Mouse (Mus musculus) limb, embryonic 13.5 days (tissue): ENCODE measurements around the gene Tubb5. TPM values are rescaled to one million over a fixed set of nuclear protein-coding genes. Genes with fewer than 3 reads are reported as not detected.

Experiments
- ATAC-seq: fragments of 200-750 bp; cut with Nextera tagmentation; 2 replicates; pipeline ENCODE4 v1.8.0; 2017; ENCODE audit warnings: low read depth, moderate number of reproducible peaks, moderate TSS enrichment; ENCODE audit not compliant: low FRiP score
- H3K27ac ChIP-seq: fragments of 300-500 bp; sonication (generic); 2 replicates; pipeline ENCODE4 v1.5.1; 2015; ENCODE audit warnings: inconsistent platforms, mild to moderate bottlenecking, moderate library complexity
- H3K27me3 ChIP-seq: fragments of 300-500 bp; sonication (generic); 2 replicates; pipeline ENCODE4 v1.6.1; 2015; ENCODE audit warnings: mild to moderate bottlenecking, inconsistent platforms
- H3K36me3 ChIP-seq: fragments of 300-500 bp; sonication (generic); 2 replicates; pipeline ENCODE4 v1.6.1; 2015; ENCODE audit warnings: inconsistent platforms, mild to moderate bottlenecking, moderate library complexity
- H3K4me1 ChIP-seq: fragments of 300-500 bp; sonication (generic); 2 replicates; pipeline ENCODE4 v1.6.1; 2015; ENCODE audit warnings: inconsistent platforms
- H3K4me2 ChIP-seq: fragments of 300-500 bp; sonication (generic); replicated peaks from 2 replicates; pipeline ENCODE4 v1.6.1; 2015; ENCODE audit warnings: inconsistent platforms, mild to moderate bottlenecking, moderate library complexity
- H3K4me3 ChIP-seq: fragments of 300-500 bp; sonication (generic); 2 replicates; pipeline ENCODE4 v1.5.1; 2015; ENCODE audit warnings: moderate library complexity, mild to moderate bottlenecking, inconsistent platforms
- H3K9ac ChIP-seq: fragments of 300-500 bp; sonication (generic); 2 replicates; pipeline ENCODE4 v1.6.1; 2015; ENCODE audit warnings: mild to moderate bottlenecking, inconsistent platforms
- H3K9me3 ChIP-seq: fragments of 300-500 bp; sonication (generic); 2 replicates; pipeline ENCODE4 v1.6.1; 2016; ENCODE audit warnings: inconsistent platforms
- WGBS: fragments of 180-500 bp; shearing (Covaris S2); methylation state at CpG from one replicate; pipeline ENCODE4 v1.1.7; 2015; 5-methylcytosine and 5-hydroxymethylcytosine counted together
- polyA plus RNA-seq: library from polyadenylated mRNA; unstranded; fragments of >200 nt; fragmentation: Nextera tagmentation; extraction: Ambion mirVana; gene quantifications from 2 replicates; pipeline ENCODE4 v1.2.1, GENCODE M21; 2015

Gene Tubb5
- polyA plus RNA-seq, 1 experiment from 2014 or later, result 1,168 TPM

- H3K27me3 ChIP-seq, result no peaks in the 10 kb centered on the region
- peak overlapping the region; percentile 99 for H3K4me2 ChIP-seq
- H3K36me3 ChIP-seq, result peaks cover 22% of the 10 kb centered on the region
- H3K9ac ChIP-seq, result peak overlapping the region; percentile 86
- peaks cover 69% of the 10 kb centered on the region for H3K4me1 ChIP-seq
- no peaks in the 10 kb centered on the region for H3K9me3 ChIP-seq
- H3K27ac ChIP-seq, result peak overlapping the region; percentile 6
- ATAC-seq, result no peak
- H3K4me3 ChIP-seq, result peak overlapping the region; percentile 63
- 3% methylated on average over 7 of the region's 7 CpGs for WGBS
These were observed 30.8 kb upstream of the Tubb5 start for GRCm38 (mm10) chr17:35868961-35869345.

GRCm38 (mm10) chr17:35868165-35868820, 30.2 kb upstream of the Tubb5 start:
- 24% methylated on average over 17 of the region's 17 CpGs for WGBS
- no peak for ATAC-seq
- peak overlapping the region; percentile 86 for H3K9ac ChIP-seq
- no peaks in the 10 kb centered on the region for H3K27me3 ChIP-seq
- peaks cover 21% of the 10 kb centered on the region for H3K36me3 ChIP-seq
- peak overlapping the region; percentile 95 for H3K27ac ChIP-seq
- peaks cover 62% of the 10 kb centered on the region for H3K4me1 ChIP-seq
- H3K4me2 ChIP-seq, result peak overlapping the region; percentile 99
- peak overlapping the region; percentile 63 for H3K4me3 ChIP-seq
- H3K9me3 ChIP-seq, result no peaks in the 10 kb centered on the region

GRCm38 (mm10) chr17:35866911-35867890, 29.1 kb upstream of the Tubb5 start:
- peaks cover 15% of the 10 kb centered on the region for H3K36me3 ChIP-seq
- H3K27ac ChIP-seq, result peak overlapping the region; percentile 95
- peaks cover 54% of the 10 kb centered on the region for H3K4me1 ChIP-seq
- peak overlapping the region; percentile 86 for H3K9ac ChIP-seq
- H3K9me3 ChIP-seq, result no peaks in the 10 kb centered on the region
- peak overlapping the region; percentile 99 for H3K4me2 ChIP-seq
- H3K4me3 ChIP-seq, result peak overlapping the region; percentile 63
- WGBS, result 8% methylated on average over 26 of the region's 26 CpGs
- H3K27me3 ChIP-seq, result no peaks in the 10 kb centered on the region
- no peak for ATAC-seq

- Histone ChIP-seq H3K27ac (peak overlapping the region; percentile 95), H3K9me3 (no peaks in the 10 kb centered on the region), H3K36me3 (peaks cover 13% of the 10 kb centered on the region), H3K4me1 (peaks cover 55% of the 10 kb centered on the region), H3K27me3 (no peaks in the 10 kb centered on the region), H3K4me3 (peak overlapping the region; percentile 63), H3K4me2 (peak overlapping the region; percentile 99), H3K9ac (peak overlapping the region; percentile 86)
- WGBS, result 0% methylated on average over 38 of the region's 38 CpGs
- peak; percentile 55 for ATAC-seq
These were observed 28.2 kb upstream of the Tubb5 start for GRCm38 (mm10) chr17:35866281-35866831.

- ATAC-seq, result peak; percentile 76
- peak within 1 kb of the TSS; percentile 86 for H3K9ac ChIP-seq
- H3K27ac ChIP-seq, result peak within 1 kb of the TSS; percentile 95
- peak within 1 kb of the TSS; percentile 63 for H3K4me3 ChIP-seq
- no peaks in the 10 kb centered on the region for H3K27me3 ChIP-seq
- H3K36me3 ChIP-seq, result peaks cover 7% of the 10 kb centered on the region; the same call in 1 of the 2 replicates
- peaks cover 56% of the 10 kb centered on the region for H3K4me1 ChIP-seq
- WGBS, result under 1% methylated on average over 44 of the region's 48 CpGs
- no peaks in the 10 kb centered on the region for H3K9me3 ChIP-seq
- peak within 1 kb of the TSS; percentile 99 for H3K4me2 ChIP-seq
These were observed 27.6 kb upstream of the Tubb5 start, which contains the start of gene Ppp1r18 for GRCm38 (mm10) chr17:35865481-35866280. TSS of gene Ppp1r18 (plus strand) at chr17:35865593.

GRCm38 (mm10) chr17:35864832-35865353, 26.8 kb upstream of the Tubb5 start:
- peak overlapping the region; percentile 63 for H3K4me3 ChIP-seq
- H3K4me1 ChIP-seq, result peaks cover 51% of the 10 kb centered on the region
- WGBS, result 24% methylated on average over 10 of the region's 10 CpGs
- H3K4me2 ChIP-seq, result peak overlapping the region; percentile 99
- H3K27me3 ChIP-seq, result no peaks in the 10 kb centered on the region
- peak overlapping the region; percentile 86 for H3K9ac ChIP-seq
- no peak for ATAC-seq
- peaks cover 5% of the 10 kb centered on the region; the same call in 1 of the 2 replicates for H3K36me3 ChIP-seq
- H3K9me3 ChIP-seq, result no peaks in the 10 kb centered on the region
- peak overlapping the region; percentile 95 for H3K27ac ChIP-seq

GRCm38 (mm10) chr17:35861198-35861857, 23.2 kb upstream of the Tubb5 start, which contains the start of gene Nrm:
TSS of gene Nrm (plus strand) at chr17:35861318.
- Histone ChIP-seq H3K4me2 (peak within 1 kb of the TSS; percentile 73), H3K27ac (peak within 1 kb of the TSS; percentile 92), H3K9me3 (no peaks in the 10 kb centered on the region), H3K36me3 (peaks cover 23% of the 10 kb centered on the region), H3K9ac (peak within 1 kb of the TSS; percentile 81), H3K27me3 (no peaks in the 10 kb centered on the region), H3K4me3 (peak within 1 kb of the TSS; percentile 75), H3K4me1 (peaks cover 20% of the 10 kb centered on the region)
- under 1% methylated on average over 47 of the region's 47 CpGs for WGBS
- ATAC-seq, result peak; percentile 92

- peak overlapping the region; percentile 75 for H3K4me3 ChIP-seq
- no peaks in the 10 kb centered on the region for H3K9me3 ChIP-seq
- ATAC-seq, result peak; percentile 10; the same call in 1 of the 2 replicates
- H3K27me3 ChIP-seq, result no peaks in the 10 kb centered on the region
- H3K36me3 ChIP-seq, result peaks cover 23% of the 10 kb centered on the region
- WGBS, result 3% methylated on average over 12 of the region's 12 CpGs
- H3K4me2 ChIP-seq, result peak overlapping the region; percentile 73
- H3K9ac ChIP-seq, result peak overlapping the region; percentile 81
- H3K4me1 ChIP-seq, result peaks cover 20% of the 10 kb centered on the region
- peak overlapping the region; percentile 92 for H3K27ac ChIP-seq
These were observed 22.7 kb upstream of the Tubb5 start for GRCm38 (mm10) chr17:35860831-35861197.

GRCm38 (mm10) chr17:35859835-35860234, 21.7 kb upstream of the Tubb5 start:
- H3K9ac ChIP-seq, result no peak overlapping the region
- WGBS, result 74% methylated on average over 2 of the region's 2 CpGs
- H3K4me2 ChIP-seq, result no peak overlapping the region
- H3K27me3 ChIP-seq, result no peaks in the 10 kb centered on the region
- no peak overlapping the region for H3K4me3 ChIP-seq
- peaks cover 28% of the 10 kb centered on the region for H3K36me3 ChIP-seq
- H3K9me3 ChIP-seq, result no peaks in the 10 kb centered on the region
- no peak for ATAC-seq
- H3K4me1 ChIP-seq, result peaks cover 16% of the 10 kb centered on the region
- H3K27ac ChIP-seq, result no peak overlapping the region

- Histone ChIP-seq H3K9me3 (no peaks in the 10 kb centered on the region), H3K4me2 (no peak overlapping the region), H3K4me1 (peaks cover 12% of the 10 kb centered on the region), H3K4me3 (no peak overlapping the region), H3K36me3 (peaks cover 33% of the 10 kb centered on the region), H3K27me3 (no peaks in the 10 kb centered on the region), H3K27ac (no peak overlapping the region), H3K9ac (no peak overlapping the region)
- WGBS, result 92% methylated on average over 1 of the region's 1 CpGs
- ATAC-seq, result no peak
These were observed 21.3 kb upstream of the Tubb5 start for GRCm38 (mm10) chr17:35859371-35859770.

GRCm38 (mm10) chr17:35850974-35851373, 12.9 kb upstream of the Tubb5 start:
- no peak overlapping the region for H3K9ac ChIP-seq
- H3K9me3 ChIP-seq, result no peaks in the 10 kb centered on the region
- no peaks in the 10 kb centered on the region for H3K4me1 ChIP-seq
- H3K27me3 ChIP-seq, result no peaks in the 10 kb centered on the region
- no peak overlapping the region for H3K27ac ChIP-seq
- H3K4me3 ChIP-seq, result no peak overlapping the region
- no peak for ATAC-seq
- H3K36me3 ChIP-seq, result peaks cover 91% of the 10 kb centered on the region
- H3K4me2 ChIP-seq, result no peak overlapping the region
- WGBS, result 92% methylated on average over 3 of the region's 3 CpGs
